Mouse (Mus musculus) neural tube, embryonic 13.5 days (tissue): ENCODE data around the gene Gpbp1l1. TPM values are rescaled to one million over a fixed set of nuclear protein-coding genes. Genes with fewer than 3 reads are reported as not detected.

Experiments used
- polyA plus RNA-seq: library from polyadenylated mRNA; unstranded; fragments of >200 nt; fragmentation: Nextera tagmentation; extraction: Ambion mirVana; gene quantifications from 2 replicates; pipeline ENCODE4 v1.2.1, GENCODE M21; 2015

The Gpbp1l1 gene
- polyA plus RNA-seq, 1 experiment from 2014 or later = 17.4 TPM

Other genes starting within 250 kb of the Gpbp1l1 start
- gene Mast2, start 93.5 kb upstream of the Gpbp1l1 start, polyA plus RNA-seq = 26.5 and 32.4 TPM in 2 replicates
- 9.9 and 10.6 TPM in 2 replicates for gene Ipp, start 50.1 kb upstream of the Gpbp1l1 start, polyA plus RNA-seq
- 32.2 and 37.7 TPM in 2 replicates for gene Tmem69, start 1.7 kb upstream of the Gpbp1l1 start, polyA plus RNA-seq
- gene Ccdc17, start 39.0 kb downstream of the Gpbp1l1 start, polyA plus RNA-seq = 4.3 and 4.7 TPM in 2 replicates
- 89.8 and 96.9 TPM in 2 replicates for gene Nasp, start 70.3 kb downstream of the Gpbp1l1 start, polyA plus RNA-seq
- 689 and 718 TPM in 2 replicates for gene Akr1a1, start 94.0 kb downstream of the Gpbp1l1 start, polyA plus RNA-seq
- 505 and 512 TPM in 2 replicates for gene Prdx1, start 127.9 kb downstream of the Gpbp1l1 start, polyA plus RNA-seq
- 24.7 and 26.3 TPM in 2 replicates for gene Mmachc, start 150.7 kb downstream of the Gpbp1l1 start, polyA plus RNA-seq
- 12.0 TPM in 2 replicates for gene Ccdc163, start 150.9 kb downstream of the Gpbp1l1 start, polyA plus RNA-seq
- gene Tesk2, start 163.3 kb downstream of the Gpbp1l1 start, polyA plus RNA-seq = 3.0 and 4.0 TPM in 2 replicates
- gene Toe1, start 250.0 kb downstream of the Gpbp1l1 start, polyA plus RNA-seq = 26.5 and 33.0 TPM in 2 replicates